Mouse (Mus musculus): Measurements from ENCODE around the gene Met. TPM values are rescaled to one million over a fixed set of nuclear protein-coding genes. Genes with fewer than 3 reads are reported as not detected.

The Met gene
- polyA plus RNA-seq, 1 experiment: 2.3 TPM

- Histone ChIP-seq H3K27me3 (ENCODE audit: control insufficient read depth, insufficient read depth, low read length) (no peaks in the 10 kb centered on the region), H3K27ac (ENCODE audit: insufficient read depth, low read length) (no peak overlapping the region), H3K36me3 (ENCODE audit: control insufficient read depth, insufficient read depth, low read length) (no peaks in the 10 kb centered on the region), H3K4me1 (ENCODE audit: control insufficient read depth, insufficient read depth, insufficient read length) (no peaks in the 10 kb centered on the region), H3K4me3 (ENCODE audit: extremely low read depth, insufficient read depth, insufficient read length) (no peak overlapping the region)
- no peak for DNase-seq (ENCODE audit: low read depth in 1 of 2, low spot score in 2 of 2)
- 80% methylated on average over 2 of the region's 2 CpGs for WGBS
- no peak for TF ChIP-seq CTCF (IDR thresholded peaks at IDR 0.05; ENCODE audit: extremely low read depth, insufficient read depth, insufficient read length, insufficient replicate concordance)
- no peak for TF ChIP-seq POLR2A (IDR thresholded peaks at IDR 0.05; ENCODE audit: low read depth, low read length)
Observed at GRCm38 (mm10) chr6:17490786-17491185, 27.2 kb downstream of the Met start.

GRCm38 (mm10) chr6:17491502-17491901 is 27.9 kb downstream of the Met start:
- DNase-seq (ENCODE audit: low read depth in 1 of 2, low spot score in 2 of 2): no peak
- Histone ChIP-seq H3K27ac (ENCODE audit: insufficient read depth, low read length) (no peak overlapping the region), H3K4me1 (ENCODE audit: control insufficient read depth, insufficient read depth, insufficient read length) (no peaks in the 10 kb centered on the region), H3K4me3 (ENCODE audit: extremely low read depth, insufficient read depth, insufficient read length) (no peak overlapping the region), H3K36me3 (ENCODE audit: control insufficient read depth, insufficient read depth, low read length) (no peaks in the 10 kb centered on the region), H3K27me3 (ENCODE audit: control insufficient read depth, insufficient read depth, low read length) (no peaks in the 10 kb centered on the region)
- TF ChIP-seq POLR2A (IDR thresholded peaks at IDR 0.05; ENCODE audit: low read depth, low read length) (no peak), CTCF (IDR thresholded peaks at IDR 0.05; ENCODE audit: extremely low read depth, insufficient read depth, insufficient read length, insufficient replicate concordance) (no peak)
- WGBS: 93% methylated on average over 10 of the region's 10 CpGs

GRCm38 (mm10) chr6:17492062-17492461 is 28.5 kb downstream of the Met start:
- Histone ChIP-seq H3K27ac (ENCODE audit: insufficient read depth, low read length) (no peak overlapping the region), H3K27me3 (ENCODE audit: control insufficient read depth, insufficient read depth, low read length) (no peaks in the 10 kb centered on the region), H3K4me3 (ENCODE audit: extremely low read depth, insufficient read depth, insufficient read length) (no peak overlapping the region), H3K4me1 (ENCODE audit: control insufficient read depth, insufficient read depth, insufficient read length) (no peaks in the 10 kb centered on the region), H3K36me3 (ENCODE audit: control insufficient read depth, insufficient read depth, low read length) (no peaks in the 10 kb centered on the region)
- 93% methylated on average over 8 of the region's 8 CpGs for WGBS
- no peak for DNase-seq (ENCODE audit: low read depth in 1 of 2, low spot score in 2 of 2)
- TF ChIP-seq CTCF (IDR thresholded peaks at IDR 0.05; ENCODE audit: extremely low read depth, insufficient read depth, insufficient read length, insufficient replicate concordance): no peak
- no peak for TF ChIP-seq POLR2A (IDR thresholded peaks at IDR 0.05; ENCODE audit: low read depth, low read length)

- DNase-seq (ENCODE audit: low read depth in 1 of 2, low spot score in 2 of 2): no peak
- Histone ChIP-seq H3K4me1 (ENCODE audit: control insufficient read depth, insufficient read depth, insufficient read length) (no peaks in the 10 kb centered on the region; the same call in 1 of the 2 replicates), H3K27me3 (ENCODE audit: control insufficient read depth, insufficient read depth, low read length) (no peaks in the 10 kb centered on the region), H3K4me3 (ENCODE audit: extremely low read depth, insufficient read depth, insufficient read length) (no peak overlapping the region), H3K36me3 (ENCODE audit: control insufficient read depth, insufficient read depth, low read length) (no peaks in the 10 kb centered on the region), H3K27ac (ENCODE audit: insufficient read depth, low read length) (no peak overlapping the region)
- 86% methylated on average over 1 of the region's 1 CpGs for WGBS
- TF ChIP-seq CTCF (IDR thresholded peaks at IDR 0.05; ENCODE audit: extremely low read depth, insufficient read depth, insufficient read length, insufficient replicate concordance): no peak
- no peak for TF ChIP-seq POLR2A (IDR thresholded peaks at IDR 0.05; ENCODE audit: low read depth, low read length)
Observed at GRCm38 (mm10) chr6:17495413-17495812, 31.8 kb downstream of the Met start.

- TF ChIP-seq CTCF (IDR thresholded peaks at IDR 0.05; ENCODE audit: extremely low read depth, insufficient read depth, insufficient read length, insufficient replicate concordance) (no peak), POLR2A (IDR thresholded peaks at IDR 0.05; ENCODE audit: low read depth, low read length) (no peak)
- Histone ChIP-seq H3K27me3 (ENCODE audit: control insufficient read depth, insufficient read depth, low read length) (no peaks in the 10 kb centered on the region), H3K27ac (ENCODE audit: insufficient read depth, low read length) (no peak overlapping the region), H3K4me1 (ENCODE audit: control insufficient read depth, insufficient read depth, insufficient read length) (no peaks in the 10 kb centered on the region; the same call in 1 of the 2 replicates), H3K4me3 (ENCODE audit: extremely low read depth, insufficient read depth, insufficient read length) (no peak overlapping the region), H3K36me3 (ENCODE audit: control insufficient read depth, insufficient read depth, low read length) (no peaks in the 10 kb centered on the region)
- DNase-seq (ENCODE audit: low read depth in 1 of 2, low spot score in 2 of 2): no peak
- 82% methylated on average over 4 of the region's 4 CpGs for WGBS
Observed at GRCm38 (mm10) chr6:17497366-17497765, 33.8 kb downstream of the Met start.

GRCm38 (mm10) chr6:17498801-17499200 is 35.2 kb downstream of the Met start:
- Histone ChIP-seq H3K4me3 (ENCODE audit: extremely low read depth, insufficient read depth, insufficient read length) (no peak overlapping the region), H3K27ac (ENCODE audit: insufficient read depth, low read length) (no peak overlapping the region), H3K27me3 (ENCODE audit: control insufficient read depth, insufficient read depth, low read length) (no peaks in the 10 kb centered on the region), H3K36me3 (ENCODE audit: control insufficient read depth, insufficient read depth, low read length) (no peaks in the 10 kb centered on the region), H3K4me1 (ENCODE audit: control insufficient read depth, insufficient read depth, insufficient read length) (no peaks in the 10 kb centered on the region; the same call in 1 of the 2 replicates)
- TF ChIP-seq POLR2A (IDR thresholded peaks at IDR 0.05; ENCODE audit: low read depth, low read length) (no peak), CTCF (IDR thresholded peaks at IDR 0.05; ENCODE audit: extremely low read depth, insufficient read depth, insufficient read length, insufficient replicate concordance) (no peak)
- DNase-seq (ENCODE audit: low read depth in 1 of 2, low spot score in 2 of 2): no peak
- WGBS: 34% methylated on average over 8 of the region's 8 CpGs

- 93% methylated on average over 4 of the region's 4 CpGs for WGBS
- Histone ChIP-seq H3K27me3 (ENCODE audit: control insufficient read depth, insufficient read depth, low read length) (no peaks in the 10 kb centered on the region), H3K27ac (ENCODE audit: insufficient read depth, low read length) (no peak overlapping the region), H3K4me1 (ENCODE audit: control insufficient read depth, insufficient read depth, insufficient read length) (no peaks in the 10 kb centered on the region; the same call in 1 of the 2 replicates), H3K36me3 (ENCODE audit: control insufficient read depth, insufficient read depth, low read length) (no peaks in the 10 kb centered on the region), H3K4me3 (ENCODE audit: extremely low read depth, insufficient read depth, insufficient read length) (no peak overlapping the region)
- no peak for TF ChIP-seq CTCF (IDR thresholded peaks at IDR 0.05; ENCODE audit: extremely low read depth, insufficient read depth, insufficient read length, insufficient replicate concordance)
- no peak for TF ChIP-seq POLR2A (IDR thresholded peaks at IDR 0.05; ENCODE audit: low read depth, low read length)
- no peak for DNase-seq (ENCODE audit: low read depth in 1 of 2, low spot score in 2 of 2)
Observed at GRCm38 (mm10) chr6:17501440-17501839, 37.8 kb downstream of the Met start.
